Mouse (Mus musculus): ENCODE results near the gene Ephb2.

DNA sequence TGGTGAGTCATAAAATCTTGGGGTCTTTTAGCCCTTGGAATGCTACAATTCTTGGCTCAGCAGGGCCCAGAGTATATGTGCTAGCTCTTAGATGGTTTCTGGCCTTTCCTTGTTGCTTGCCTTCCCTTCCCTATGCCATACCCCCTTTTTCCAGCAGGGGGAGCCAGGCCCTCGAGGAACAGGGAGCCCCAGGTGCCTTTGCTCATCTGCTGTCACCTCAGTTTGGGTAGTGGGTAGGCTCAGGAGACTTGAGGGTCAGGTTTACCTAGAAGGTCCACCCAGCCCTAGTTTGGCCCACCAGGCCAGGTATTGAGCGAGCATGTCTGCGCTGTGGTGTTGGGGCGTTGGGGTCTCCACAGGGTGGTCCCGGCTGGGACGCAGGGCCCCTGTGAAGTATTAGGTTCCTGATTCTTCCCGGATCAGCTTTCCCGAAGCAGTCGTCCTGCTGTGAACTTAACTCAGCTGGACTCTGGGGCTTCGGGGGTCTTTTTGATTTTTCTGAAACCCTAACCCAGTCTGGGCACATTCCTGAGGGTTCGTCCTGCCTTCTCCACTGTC is 186.8 kb downstream of the Ephb2 start:
- no peak for TF ChIP-seq EP300 (IDR thresholded peaks at IDR 0.05; ENCODE audit: insufficient read depth, low read depth, low read length)
- TF ChIP-seq POLR2A (IDR thresholded peaks at IDR 0.05; ENCODE audit: insufficient read depth, low read length) = no peak
- peak; percentile 96 for TF ChIP-seq CTCF (IDR thresholded peaks at IDR 0.05; ENCODE audit: low read depth, low read length)
